Mouse (Mus musculus): Measurements from ENCODE around the gene Fancg.
"Not testable (repeated sequence)": the region's sequence is repeated elsewhere in the genome, so short reads cannot be mapped to it uniquely, and the experiment has no call there.

Fancg gene

GRCm38 (mm10) chr4:42998022-42998421, 12.3 kb downstream of the Fancg start:
- no peak for DNase-seq

- no peak for DNase-seq
These were observed 22.0 kb downstream of the Fancg start for GRCm38 (mm10) chr4:42988296-42988695.

- not testable (repeated sequence) for DNase-seq
These were observed 29.8 kb downstream of the Fancg start for GRCm38 (mm10) chr4:42980467-42980866.

- DNase-seq, result no peak
These were observed 32.2 kb downstream of the Fancg start for GRCm38 (mm10) chr4:42978062-42978461.

GRCm38 (mm10) chr4:42973868-42974267, 36.4 kb downstream of the Fancg start:
- no peak for DNase-seq

- no peak for DNase-seq
These were observed 37.4 kb downstream of the Fancg start for GRCm38 (mm10) chr4:42972952-42973351.

- DNase-seq, result no peak
These were observed 41.0 kb downstream of the Fancg start, which contains the start of gene 1700022I11Rik for GRCm38 (mm10) chr4:42969304-42969703. 1700022I11Rik (plus strand) TSS chr4:42969604.

- peak; percentile 39 for DNase-seq
These were observed 45.1 kb downstream of the Fancg start for GRCm38 (mm10) chr4:42965039-42965719.

- no peak for DNase-seq
These were observed 46.8 kb downstream of the Fancg start for GRCm38 (mm10) chr4:42963480-42963879.

GRCm38 (mm10) chr4:42961592-42961991, 48.7 kb downstream of the Fancg start:
- peak; percentile 65 for DNase-seq

- DNase-seq, result no peak
These were observed 50.9 kb downstream of the Fancg start for GRCm38 (mm10) chr4:42959382-42959781.

GRCm38 (mm10) chr4:42958942-42959341, 51.4 kb downstream of the Fancg start:
- DNase-seq, result no peak

GRCm38 (mm10) chr4:42957979-42958378, 52.3 kb downstream of the Fancg start:
- no peak for DNase-seq

- DNase-seq, result no peak
These were observed 53.0 kb downstream of the Fancg start for GRCm38 (mm10) chr4:42957306-42957705.

GRCm38 (mm10) chr4:42956581-42956980, 53.7 kb downstream of the Fancg start:
- no peak for DNase-seq

- no peak for DNase-seq
These were observed 55.1 kb downstream of the Fancg start for GRCm38 (mm10) chr4:42955200-42955599.

GRCm38 (mm10) chr4:42954297-42954696, 56.0 kb downstream of the Fancg start:
- peak; percentile 88 for DNase-seq

GRCm38 (mm10) chr4:42953435-42954094, 56.7 kb downstream of the Fancg start:
- DNase-seq, result no peak

- no peak for DNase-seq
These were observed 57.7 kb downstream of the Fancg start for GRCm38 (mm10) chr4:42952563-42952962.
